Mouse (Mus musculus): ENCODE results near the gene Tekt1. TPM values are rescaled to one million over a fixed set of nuclear protein-coding genes. Genes with fewer than 3 reads are reported as not detected.

The Tekt1 gene
- polyA plus RNA-seq (2015; fragmentation: Nextera tagmentation; extraction: Ambion mirVana) = 7.5 and 9.3 TPM in 2 replicates

- peaks cover 12% of the 10 kb centered on the region for H3K4me1 ChIP-seq (replicated peaks)
- no peak for ATAC-seq (ENCODE audit: low FRiP score)
- peak within 1 kb of the TSS; percentile 70 for H3K27ac ChIP-seq
- H3K4me2 ChIP-seq = peak within 1 kb of the TSS; percentile 83
- no peaks in the 10 kb centered on the region for H3K9me3 ChIP-seq
- H3K4me3 ChIP-seq = peak within 1 kb of the TSS; percentile 52
- 36% methylated on average over 10 of the region's 10 CpGs for WGBS
- H3K36me3 ChIP-seq = no peaks in the 10 kb centered on the region
- H3K9ac ChIP-seq = peak within 1 kb of the TSS; percentile 74
- no peaks in the 10 kb centered on the region for H3K27me3 ChIP-seq
Measured at GRCm38 (mm10) chr11:72362347-72362741, at the start of gene Tekt1. Tekt1 (minus strand) TSS chr11:72362442.

- peak overlapping the region; percentile 52 for H3K4me3 ChIP-seq
- peak overlapping the region; percentile 84 for H3K4me2 ChIP-seq
- H3K36me3 ChIP-seq = no peaks in the 10 kb centered on the region
- WGBS = 27% methylated on average over 9 of the region's 9 CpGs
- H3K27ac ChIP-seq = no peak overlapping the region
- 0 out of 2 replicates have a peak, but pooled peaks have one; percentile 5 for ATAC-seq (ENCODE audit: low FRiP score)
- peaks cover 69% of the 10 kb centered on the region for H3K27me3 ChIP-seq
- peak overlapping the region; percentile 73; the same call in 1 of the 2 replicates for H3K9ac ChIP-seq
- peaks cover 32% of the 10 kb centered on the region for H3K4me1 ChIP-seq (replicated peaks)
- no peaks in the 10 kb centered on the region for H3K9me3 ChIP-seq
Measured at GRCm38 (mm10) chr11:72411945-72412344, 49.7 kb upstream of the Tekt1 start.

GRCm38 (mm10) chr11:72411093-72411921 lies 49.1 kb upstream of the Tekt1 start, which contains the start of gene Smtnl2:
Smtnl2 (minus strand) TSS chr11:72411713.
- Histone ChIP-seq H3K27ac (no peak within 1 kb of the TSS), H3K9me3 (no peaks in the 10 kb centered on the region), H3K36me3 (no peaks in the 10 kb centered on the region), H3K4me3 (peak within 1 kb of the TSS; percentile 52), H3K4me1 (replicated peaks) (peaks cover 35% of the 10 kb centered on the region), H3K4me2 (peak within 1 kb of the TSS; percentile 84), H3K27me3 (peaks cover 73% of the 10 kb centered on the region), H3K9ac (peak within 1 kb of the TSS; percentile 73)
- WGBS = under 1% methylated on average over 82 of the region's 86 CpGs
- ATAC-seq (ENCODE audit: low FRiP score) = peak; percentile 86

- Histone ChIP-seq H3K4me3 (peak overlapping the region; percentile 52), H3K9ac (peak overlapping the region; percentile 73), H3K27me3 (peaks cover 73% of the 10 kb centered on the region), H3K27ac (no peak overlapping the region), H3K4me1 (replicated peaks) (peaks cover 35% of the 10 kb centered on the region), H3K4me2 (peak overlapping the region; percentile 84), H3K36me3 (no peaks in the 10 kb centered on the region), H3K9me3 (no peaks in the 10 kb centered on the region)
- 2% methylated on average over 25 of the region's 25 CpGs for WGBS
- ATAC-seq (ENCODE audit: low FRiP score) = no peak
Measured at GRCm38 (mm10) chr11:72410521-72411092, 48.4 kb upstream of the Tekt1 start.

- H3K27me3 ChIP-seq = peaks cover 73% of the 10 kb centered on the region
- peaks cover 35% of the 10 kb centered on the region for H3K4me1 ChIP-seq (replicated peaks)
- no peak overlapping the region for H3K4me2 ChIP-seq
- 0 out of 2 replicates have a peak overlapping the region, but pooled peaks have one; percentile 12 for H3K4me3 ChIP-seq
- no peaks in the 10 kb centered on the region for H3K9me3 ChIP-seq
- no peak overlapping the region for H3K9ac ChIP-seq
- no peak overlapping the region for H3K27ac ChIP-seq
- WGBS = 82% methylated on average over 12 of the region's 12 CpGs
- ATAC-seq (ENCODE audit: low FRiP score) = no peak
- H3K36me3 ChIP-seq = no peaks in the 10 kb centered on the region
Measured at GRCm38 (mm10) chr11:72409649-72410385, 47.6 kb upstream of the Tekt1 start.

GRCm38 (mm10) chr11:72408451-72409170 lies 46.4 kb upstream of the Tekt1 start:
- 61% methylated on average over 9 of the region's 9 CpGs for WGBS
- H3K27ac ChIP-seq = no peak overlapping the region
- peaks cover 35% of the 10 kb centered on the region for H3K4me1 ChIP-seq (replicated peaks)
- ATAC-seq (ENCODE audit: low FRiP score) = no peak
- no peak overlapping the region; the same call in 1 of the 2 replicates for H3K4me2 ChIP-seq
- no peak overlapping the region for H3K4me3 ChIP-seq
- H3K36me3 ChIP-seq = no peaks in the 10 kb centered on the region
- H3K9me3 ChIP-seq = no peaks in the 10 kb centered on the region
- H3K9ac ChIP-seq = no peak overlapping the region
- H3K27me3 ChIP-seq = peaks cover 63% of the 10 kb centered on the region

- Histone ChIP-seq H3K4me2 (no peak overlapping the region), H3K9ac (no peak overlapping the region), H3K4me1 (replicated peaks) (peaks cover 35% of the 10 kb centered on the region), H3K4me3 (no peak overlapping the region), H3K36me3 (no peaks in the 10 kb centered on the region), H3K9me3 (no peaks in the 10 kb centered on the region), H3K27ac (no peak overlapping the region), H3K27me3 (peaks cover 54% of the 10 kb centered on the region)
- 22% methylated on average over 7 of the region's 7 CpGs for WGBS
- no peak for ATAC-seq (ENCODE audit: low FRiP score)
Measured at GRCm38 (mm10) chr11:72407574-72407973, 45.3 kb upstream of the Tekt1 start.

GRCm38 (mm10) chr11:72407081-72407480 lies 44.8 kb upstream of the Tekt1 start:
- Histone ChIP-seq H3K4me2 (no peak overlapping the region), H3K27me3 (peaks cover 50% of the 10 kb centered on the region), H3K9me3 (no peaks in the 10 kb centered on the region), H3K4me1 (replicated peaks) (peaks cover 35% of the 10 kb centered on the region), H3K27ac (no peak overlapping the region), H3K9ac (no peak overlapping the region), H3K36me3 (no peaks in the 10 kb centered on the region), H3K4me3 (no peak overlapping the region)
- ATAC-seq (ENCODE audit: low FRiP score) = no peak
- 14% methylated on average over 3 of the region's 3 CpGs for WGBS

GRCm38 (mm10) chr11:72406079-72406675 lies 43.9 kb upstream of the Tekt1 start:
- H3K4me1 ChIP-seq (replicated peaks) = peaks cover 27% of the 10 kb centered on the region
- no peaks in the 10 kb centered on the region for H3K36me3 ChIP-seq
- H3K4me3 ChIP-seq = no peak overlapping the region
- no peak overlapping the region for H3K27ac ChIP-seq
- no peak overlapping the region for H3K9ac ChIP-seq
- WGBS = 60% methylated on average over 8 of the region's 8 CpGs
- H3K9me3 ChIP-seq = no peaks in the 10 kb centered on the region
- peaks cover 44% of the 10 kb centered on the region for H3K27me3 ChIP-seq
- no peak overlapping the region for H3K4me2 ChIP-seq
- ATAC-seq (ENCODE audit: low FRiP score) = no peak

GRCm38 (mm10) chr11:72405532-72405931 lies 43.3 kb upstream of the Tekt1 start:
- Histone ChIP-seq H3K36me3 (no peaks in the 10 kb centered on the region), H3K27ac (no peak overlapping the region), H3K9ac (no peak overlapping the region), H3K4me1 (replicated peaks) (peaks cover 20% of the 10 kb centered on the region), H3K27me3 (peaks cover 37% of the 10 kb centered on the region), H3K4me2 (no peak overlapping the region), H3K9me3 (no peaks in the 10 kb centered on the region), H3K4me3 (no peak overlapping the region)
- ATAC-seq (ENCODE audit: low FRiP score) = no peak
- WGBS = 67% methylated on average over 4 of the region's 4 CpGs

GRCm38 (mm10) chr11:72402969-72403368 lies 40.7 kb upstream of the Tekt1 start:
- no peak for ATAC-seq (ENCODE audit: low FRiP score)
- Histone ChIP-seq H3K9me3 (no peaks in the 10 kb centered on the region), H3K36me3 (no peaks in the 10 kb centered on the region), H3K27me3 (peaks cover 13% of the 10 kb centered on the region), H3K4me3 (no peak overlapping the region), H3K4me1 (replicated peaks) (peaks cover 13% of the 10 kb centered on the region; the same call in 1 of the 2 replicates), H3K4me2 (no peak overlapping the region), H3K9ac (no peak overlapping the region), H3K27ac (no peak overlapping the region)
- WGBS = 88% methylated on average over 12 of the region's 12 CpGs

Data from hindbrain, embryonic 13.5 days (tissue).